Mouse (Mus musculus) limb, embryonic 13.5 days (tissue): ENCODE measurements at regions not wholly inside any gene's neighbourhood (a gene's known extent, or its start where the extent isn't known, plus 50 kb on each side); places are given as distances from the start of the nearest gene placed in this dataset.
"Not testable (repeated sequence)": the region's sequence is repeated elsewhere in the genome, so short reads cannot be mapped to it uniquely, and the experiment has no call there.

Experiments
- ATAC-seq: fragments of 200-750 bp; cut with Nextera tagmentation; 2 replicates; pipeline ENCODE4 v1.8.0; 2017; ENCODE audit warnings: low read depth, moderate number of reproducible peaks, moderate TSS enrichment; ENCODE audit not compliant: low FRiP score
- H3K27ac ChIP-seq: fragments of 300-500 bp; sonication (generic); 2 replicates; pipeline ENCODE4 v1.5.1; 2015; ENCODE audit warnings: inconsistent platforms, mild to moderate bottlenecking, moderate library complexity
- H3K27me3 ChIP-seq: fragments of 300-500 bp; sonication (generic); 2 replicates; pipeline ENCODE4 v1.6.1; 2015; ENCODE audit warnings: mild to moderate bottlenecking, inconsistent platforms
- H3K36me3 ChIP-seq: fragments of 300-500 bp; sonication (generic); 2 replicates; pipeline ENCODE4 v1.6.1; 2015; ENCODE audit warnings: inconsistent platforms, mild to moderate bottlenecking, moderate library complexity
- H3K4me1 ChIP-seq: fragments of 300-500 bp; sonication (generic); 2 replicates; pipeline ENCODE4 v1.6.1; 2015; ENCODE audit warnings: inconsistent platforms
- H3K4me2 ChIP-seq: fragments of 300-500 bp; sonication (generic); replicated peaks from 2 replicates; pipeline ENCODE4 v1.6.1; 2015; ENCODE audit warnings: inconsistent platforms, mild to moderate bottlenecking, moderate library complexity
- H3K4me3 ChIP-seq: fragments of 300-500 bp; sonication (generic); 2 replicates; pipeline ENCODE4 v1.5.1; 2015; ENCODE audit warnings: moderate library complexity, mild to moderate bottlenecking, inconsistent platforms
- H3K9ac ChIP-seq: fragments of 300-500 bp; sonication (generic); 2 replicates; pipeline ENCODE4 v1.6.1; 2015; ENCODE audit warnings: mild to moderate bottlenecking, inconsistent platforms
- H3K9me3 ChIP-seq: fragments of 300-500 bp; sonication (generic); 2 replicates; pipeline ENCODE4 v1.6.1; 2016; ENCODE audit warnings: inconsistent platforms
- WGBS: fragments of 180-500 bp; shearing (Covaris S2); methylation state at CpG from one replicate; pipeline ENCODE4 v1.1.7; 2015; 5-methylcytosine and 5-hydroxymethylcytosine counted together

DNA sequence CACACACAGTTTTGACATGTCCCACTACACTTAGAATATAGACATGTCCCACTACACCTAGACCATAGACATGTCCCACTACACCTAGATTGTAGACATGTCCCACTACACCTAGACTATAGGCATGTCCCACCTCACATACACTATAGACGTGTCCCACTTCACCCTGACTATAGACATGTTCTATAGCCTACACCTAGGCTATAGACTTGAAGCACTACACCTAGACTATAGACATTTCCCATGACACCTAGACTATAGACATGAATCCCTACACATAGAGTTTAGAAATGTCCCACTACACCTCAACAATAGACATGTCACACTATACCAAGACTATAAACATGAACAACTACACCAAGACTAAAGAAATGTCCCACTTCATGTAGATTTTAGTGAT lies 2580.9 kb downstream of the Gm37988 start:
- 95% methylated on average over 1 of the region's 1 CpGs for WGBS
- H3K9ac ChIP-seq, result no peak overlapping the region
- H3K4me1 ChIP-seq, result no peaks in the 10 kb centered on the region
- no peak overlapping the region for H3K4me3 ChIP-seq
- ATAC-seq, result no peak
- no peak overlapping the region for H3K4me2 ChIP-seq
- no peaks in the 10 kb centered on the region for H3K36me3 ChIP-seq
- 0 out of 2 replicates have a peak, but pooled peaks cover 3% of the 10 kb centered on the region for H3K9me3 ChIP-seq
- no peaks in the 10 kb centered on the region for H3K27me3 ChIP-seq
- H3K27ac ChIP-seq, result no peak overlapping the region

DNA sequence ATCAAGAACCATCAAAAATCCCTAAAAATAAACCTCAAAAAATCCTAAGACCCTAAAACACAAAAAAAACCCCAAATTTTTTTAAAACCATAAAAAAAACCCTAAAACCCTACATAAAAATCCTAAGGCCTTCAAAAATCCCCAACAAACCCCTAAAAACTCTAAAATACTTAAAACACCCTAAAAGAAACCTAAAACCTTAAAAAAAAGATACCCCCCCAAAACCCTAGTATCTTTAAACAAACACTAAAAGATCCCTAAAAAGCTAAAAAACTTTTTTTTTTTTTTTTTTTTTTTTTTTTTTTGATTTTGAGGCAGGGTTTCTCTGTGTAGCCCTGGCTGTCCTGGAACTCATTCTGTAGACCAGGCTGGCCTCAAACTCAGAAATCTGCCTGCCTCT lies 2585.8 kb downstream of the Gm37988 start:
- Histone ChIP-seq H3K9me3 (0 out of 2 replicates have a peak, but pooled peaks cover 2% of the 10 kb centered on the region), H3K27ac (no peak overlapping the region), H3K27me3 (no peaks in the 10 kb centered on the region), H3K36me3 (no peaks in the 10 kb centered on the region), H3K4me1 (no peaks in the 10 kb centered on the region), H3K4me2 (no peak overlapping the region), H3K9ac (no peak overlapping the region), H3K4me3 (no peak overlapping the region)
- ATAC-seq, result no peak

GRCm38 (mm10) chr1:7394161-7394560 lies 2586.5 kb downstream of the Gm37988 start:
- no peak overlapping the region for H3K4me3 ChIP-seq
- WGBS, result 95% methylated on average over 6 of the region's 6 CpGs
- no peak overlapping the region for H3K9ac ChIP-seq
- H3K9me3 ChIP-seq, result no peaks in the 10 kb centered on the region
- H3K4me2 ChIP-seq, result no peak overlapping the region
- no peaks in the 10 kb centered on the region for H3K36me3 ChIP-seq
- no peak overlapping the region for H3K27ac ChIP-seq
- H3K27me3 ChIP-seq, result no peaks in the 10 kb centered on the region
- no peaks in the 10 kb centered on the region for H3K4me1 ChIP-seq
- no peak for ATAC-seq

DNA sequence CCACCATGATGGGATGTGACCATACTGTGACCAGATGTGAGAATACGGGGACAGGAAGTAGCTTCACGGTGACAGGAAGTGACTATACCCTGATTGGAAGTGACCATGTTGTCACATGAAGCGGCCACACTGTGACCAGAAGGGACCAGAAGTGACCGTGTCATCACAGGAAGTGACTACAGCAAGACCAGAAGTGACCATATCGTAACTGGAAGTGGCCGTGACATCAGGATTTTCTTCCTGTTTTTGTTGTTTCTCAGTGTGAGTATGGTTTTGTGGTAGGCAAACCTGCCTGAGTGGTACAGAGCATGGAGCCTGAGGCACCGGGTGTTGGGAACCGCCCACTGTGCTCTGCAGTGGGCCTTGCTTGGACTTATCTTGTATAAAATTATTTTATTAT lies 2587.8 kb downstream of the Gm37988 start:
- Histone ChIP-seq H3K4me3 (no peak overlapping the region), H3K4me1 (no peaks in the 10 kb centered on the region), H3K9me3 (no peaks in the 10 kb centered on the region), H3K36me3 (no peaks in the 10 kb centered on the region), H3K27me3 (no peaks in the 10 kb centered on the region), H3K4me2 (no peak overlapping the region), H3K27ac (no peak overlapping the region), H3K9ac (no peak overlapping the region)
- ATAC-seq, result no peak
- 91% methylated on average over 8 of the region's 8 CpGs for WGBS

- peak; percentile 90 for ATAC-seq
- no peaks in the 10 kb centered on the region for H3K9me3 ChIP-seq
- no peak overlapping the region for H3K9ac ChIP-seq
- WGBS, result 20% methylated on average over 26 of the region's 26 CpGs
- peak overlapping the region; percentile 61 for H3K4me3 ChIP-seq
- H3K36me3 ChIP-seq, result no peaks in the 10 kb centered on the region
- no peaks in the 10 kb centered on the region for H3K4me1 ChIP-seq
- peak overlapping the region; percentile 44 for H3K4me2 ChIP-seq
- H3K27me3 ChIP-seq, result no peaks in the 10 kb centered on the region
- H3K27ac ChIP-seq, result peak overlapping the region; percentile 61; the same call in 1 of the 2 replicates
Observed at GRCm38 (mm10) chr1:7396867-7397806, 2589.4 kb downstream of the Gm37988 start.

DNA sequence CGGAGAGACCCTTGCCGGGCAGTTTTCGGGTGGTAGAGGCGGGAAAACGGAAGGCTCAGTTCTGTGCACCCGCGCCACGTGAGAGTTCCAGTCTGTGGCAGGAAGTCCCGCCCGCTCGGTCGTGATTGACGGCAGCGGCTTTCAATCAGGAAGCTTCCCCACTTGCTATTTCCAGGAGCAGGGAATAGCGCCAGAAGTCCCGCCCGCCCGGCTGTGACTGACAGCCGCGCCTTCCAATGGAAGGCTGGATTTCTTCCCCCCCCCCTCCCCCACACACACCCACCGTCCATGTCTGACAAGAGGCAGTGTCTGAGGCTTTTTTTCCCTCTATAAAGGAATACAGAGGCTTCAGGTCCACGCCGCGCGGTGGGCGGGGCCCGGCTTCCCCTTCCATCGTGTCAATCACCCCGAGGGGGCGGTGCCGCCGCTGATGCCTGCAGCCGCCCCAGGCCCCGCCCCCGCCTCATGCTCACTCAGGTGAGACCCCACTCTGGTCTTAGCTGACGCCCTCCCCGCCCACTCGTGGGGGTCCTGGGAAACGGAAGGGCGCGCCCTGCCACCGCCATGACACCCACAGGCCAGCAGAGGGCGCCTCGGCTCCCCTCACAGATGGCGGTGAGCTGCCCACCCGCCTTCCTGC lies 2590.2 kb downstream of the Gm37988 start:
- peak overlapping the region; percentile 67 for H3K9ac ChIP-seq
- H3K4me2 ChIP-seq, result peak overlapping the region; percentile 66
- H3K4me1 ChIP-seq, result no peaks in the 10 kb centered on the region
- no peaks in the 10 kb centered on the region for H3K27me3 ChIP-seq
- H3K4me3 ChIP-seq, result peak overlapping the region; percentile 61
- no peaks in the 10 kb centered on the region for H3K36me3 ChIP-seq
- peak; percentile 98 for ATAC-seq
- under 1% methylated on average over 44 of the region's 46 CpGs for WGBS
- peak overlapping the region; percentile 72 for H3K27ac ChIP-seq
- H3K9me3 ChIP-seq, result no peaks in the 10 kb centered on the region

GRCm38 (mm10) chr1:7398678-7399218 lies 2591.1 kb downstream of the Gm37988 start:
- Histone ChIP-seq H3K9me3 (no peaks in the 10 kb centered on the region), H3K27me3 (no peaks in the 10 kb centered on the region), H3K4me3 (peak overlapping the region; percentile 61), H3K4me1 (no peaks in the 10 kb centered on the region), H3K27ac (peak overlapping the region; percentile 72; the same call in 1 of the 2 replicates), H3K4me2 (peak overlapping the region; percentile 66), H3K9ac (peak overlapping the region; percentile 67), H3K36me3 (no peaks in the 10 kb centered on the region)
- 60% methylated on average over 14 of the region's 14 CpGs for WGBS
- ATAC-seq, result no peak; the same call in none of the 2 replicates

- WGBS, result 56% methylated on average over 5 of the region's 5 CpGs
- H3K4me2 ChIP-seq, H3K27me3 ChIP-seq, H3K27ac ChIP-seq, ATAC-seq, H3K36me3 ChIP-seq, H3K4me1 ChIP-seq, H3K4me3 ChIP-seq, H3K9me3 ChIP-seq, H3K9ac ChIP-seq: not testable (repeated sequence)
Observed at GRCm38 (mm10) chr1:7405651-7406050, 2598.0 kb downstream of the Gm37988 start.

DNA sequence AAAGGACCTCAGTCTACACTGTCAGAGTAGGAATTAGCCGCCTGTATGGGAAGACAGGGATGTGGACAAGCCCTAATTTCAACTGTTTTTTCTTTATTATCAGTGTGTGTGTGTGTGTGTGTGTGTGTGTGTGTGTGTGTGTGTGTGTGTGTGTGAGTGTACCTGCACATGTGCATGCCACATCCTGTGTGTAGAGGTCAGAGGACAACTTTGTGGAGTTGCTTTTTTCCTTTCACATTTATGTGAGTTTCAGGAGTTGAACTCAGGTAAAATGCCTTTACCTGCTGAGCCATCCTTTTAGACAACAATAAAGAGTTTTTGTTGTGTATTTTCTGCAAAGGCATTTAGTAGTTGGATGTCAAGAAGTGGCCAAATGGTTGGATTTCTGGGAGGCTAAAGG lies 2606.8 kb downstream of the Gm37988 start:
- Histone ChIP-seq H3K4me2 (no peak overlapping the region), H3K27me3 (no peaks in the 10 kb centered on the region), H3K27ac (no peak overlapping the region), H3K9ac (no peak overlapping the region), H3K36me3 (no peaks in the 10 kb centered on the region), H3K4me1 (no peaks in the 10 kb centered on the region), H3K9me3 (no peaks in the 10 kb centered on the region), H3K4me3 (no peak overlapping the region)
- no peak for ATAC-seq
- WGBS, result 78% methylated on average over 1 of the region's 1 CpGs

DNA sequence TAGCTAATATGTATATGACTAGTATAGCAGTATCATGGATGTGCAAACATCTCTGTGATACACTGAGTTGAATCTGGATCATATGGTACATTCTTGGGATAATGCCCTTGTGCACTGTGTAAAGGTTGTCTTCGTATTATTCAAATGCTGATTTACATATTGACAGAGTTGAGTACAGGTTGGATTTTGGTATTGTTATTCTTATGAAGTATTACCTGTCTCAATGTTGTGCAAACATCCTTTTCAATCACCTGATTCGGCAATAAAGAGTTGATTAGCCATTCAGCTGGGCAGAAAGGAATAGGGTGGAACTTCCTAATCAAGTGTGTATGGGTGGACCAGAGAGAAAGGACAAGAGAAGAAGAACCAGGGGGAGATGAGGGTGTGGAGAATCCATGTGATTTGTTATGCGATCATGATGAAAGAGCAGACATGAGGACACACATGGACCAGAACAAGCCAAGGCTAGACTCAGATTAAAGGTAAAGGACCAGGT lies 2644.0 kb downstream of the Gm37988 start:
- WGBS, result 88% methylated on average over 3 of the region's 3 CpGs

GRCm38 (mm10) chr1:7454931-7455330 lies 2647.2 kb downstream of the Gm37988 start:
- no peak for ATAC-seq
- Histone ChIP-seq H3K4me3 (no peak overlapping the region), H3K4me1 (no peaks in the 10 kb centered on the region), H3K4me2 (no peak overlapping the region), H3K27ac (no peak overlapping the region), H3K36me3 (no peaks in the 10 kb centered on the region), H3K9me3 (no peaks in the 10 kb centered on the region), H3K27me3 (no peaks in the 10 kb centered on the region), H3K9ac (no peak overlapping the region)
- 66% methylated on average over 2 of the region's 2 CpGs for WGBS

More for the DNA sequence above, 2644.0 kb downstream of the Gm37988 start:
- H3K36me3 ChIP-seq, result no peaks in the 10 kb centered on the region
- H3K4me1 ChIP-seq, result no peaks in the 10 kb centered on the region
- H3K4me3 ChIP-seq, result no peak overlapping the region
- H3K9ac ChIP-seq, result no peak overlapping the region
- H3K27ac ChIP-seq, result no peak overlapping the region
- no peak overlapping the region for H3K4me2 ChIP-seq
- no peaks in the 10 kb centered on the region for H3K27me3 ChIP-seq
- no peaks in the 10 kb centered on the region for H3K9me3 ChIP-seq
- ATAC-seq, result no peak

DNA sequence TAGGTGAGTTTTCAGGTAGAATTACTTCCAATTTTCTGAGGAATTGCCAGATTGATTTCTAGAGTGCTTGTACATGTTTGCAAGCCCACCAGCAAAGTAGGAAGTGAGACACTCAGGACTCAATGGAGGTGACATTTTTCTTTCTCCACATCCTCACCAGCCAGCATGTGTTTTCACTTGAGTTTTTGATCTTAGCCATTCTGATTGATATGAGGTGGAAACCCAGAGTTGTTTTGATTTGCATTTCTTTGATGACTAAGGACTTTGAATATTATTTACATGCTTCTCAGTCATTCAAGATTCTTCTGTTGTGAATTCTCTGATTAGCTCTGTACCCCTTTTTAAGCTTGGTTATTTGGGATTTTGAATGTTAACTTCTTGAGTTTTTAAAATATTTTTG lies 2650.2 kb downstream of the Gm37988 start:
- Histone ChIP-seq H3K4me2 (no peak overlapping the region), H3K9me3 (no peaks in the 10 kb centered on the region), H3K4me1 (no peaks in the 10 kb centered on the region), H3K9ac (no peak overlapping the region), H3K36me3 (no peaks in the 10 kb centered on the region), H3K4me3 (no peak overlapping the region), H3K27ac (no peak overlapping the region), H3K27me3 (no peaks in the 10 kb centered on the region)
- no peak for ATAC-seq
